Mouse (Mus musculus) spleen, adult 2 months (tissue): Measurements from ENCODE around the gene Hist1h2ba.

Experiments used
- CTCF ChIP-seq: fragments of 200-500 bp; IDR thresholded peaks from 2 replicates; pipeline ENCODE4 v1.5.1; 2011; ENCODE audit warnings: mild to moderate bottlenecking, inconsistent platforms; ENCODE audit not compliant: insufficient read depth, insufficient read length, insufficient replicate concordance; ENCODE audit errors: extremely low read depth
- POLR2A ChIP-seq: fragments of 200-500 bp; IDR thresholded peaks from 2 replicates; pipeline ENCODE4 v1.6.1; 2011; ENCODE audit warnings: low read depth, low read length, inconsistent platforms

DNA sequence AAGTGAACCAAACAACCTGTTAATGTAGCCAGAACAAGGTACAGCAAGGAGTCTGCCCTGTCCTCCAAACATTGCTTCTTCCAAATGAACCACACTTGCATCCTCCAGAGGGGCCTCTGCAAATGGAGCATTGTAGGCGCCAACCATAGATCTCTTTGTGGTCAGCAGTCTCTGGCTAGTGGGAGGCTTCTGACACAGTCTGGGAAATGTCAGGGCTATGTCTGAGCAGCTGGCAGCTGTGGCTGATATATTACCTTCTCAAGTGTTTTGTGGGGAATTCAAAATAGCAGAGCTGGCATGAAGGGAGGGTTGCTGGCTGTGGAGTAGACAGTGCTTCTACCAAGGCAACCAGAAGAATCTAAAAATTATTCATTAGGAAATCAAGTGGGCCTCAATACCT is 17.8 kb downstream of the Hist1h2ba start:
- TF ChIP-seq CTCF (no peak), POLR2A (no peak)
